In genomic region chr10:77416666-77417239, GRCm38 (mm10) we compare ENCODE assay signal across 8 mouse cellular contexts. TPM values are rescaled to one million over a fixed set of nuclear protein-coding genes. Genes with fewer than 3 reads are reported as not detected.
DNase-seq lines count a peak whose midpoint lies in the region; ATAC-seq and TF ChIP-seq lines count a peak whose summit lies in the region.

No protein-coding gene starts in this region.

- H3K79me2 ChIP-seq in myocyte (ENCODE audit: control insufficient read depth, insufficient read depth), result no peaks in the 10 kb centered on the region

- H3K4me3 ChIP-seq in left cerebral cortex, adult 2 months, result peak overlapping the region; percentile 82
- H3K4me3 ChIP-seq in embryonic facial prominence, embryonic 10.5 days, result peak overlapping the region; percentile 75
- peak overlapping the region; percentile 38 for H3K4me3 ChIP-seq in myocyte

- 0 out of 2 replicates have a peak, but pooled peaks cover 2% of the 10 kb centered on the region for H3K9me3 ChIP-seq in embryonic facial prominence, embryonic 10.5 days

- H3K4me2 ChIP-seq in myocyte (ENCODE audit: low read depth), result peak overlapping the region; percentile 86

- intact Hi-C loops in left cerebral cortex, adult 2 months (cut with DNase I), result loop anchor here (5.0 kb wide), 3 partner anchors 49 to 91 kb away; no protein-coding TSS in a partner anchor

- 6% methylated on average over 24 of the region's 24 CpGs for WGBS in embryonic facial prominence, embryonic 10.5 days

- TF ChIP-seq CTCF in left cerebral cortex, adult 2 months (IDR thresholded peaks at IDR 0.05), result no peak

- peak in 1 of 2 experiments; percentile 14 for DNase-seq in left cerebral cortex, adult 2 months (ENCODE audit: extremely low spot score in 1 of 2, low spot score in 2 of 2)
- DNase-seq in left cerebral cortex, adult 8-10 months (ENCODE audit: low spot score in 2 of 2), result no peak
- DNase-seq in embryonic facial prominence, embryonic 10.5 days (ENCODE audit: low spot score), result no peak
- DNase-seq in kidney, adult 9 months, result peak; percentile 36
- no peak for DNase-seq in layer of hippocampus, adult 18-20 months (ENCODE audit: low spot score in 2 of 2)
- DNase-seq in thymus, postnatal 0 days (ENCODE audit: low spot score), result no peak

- ATAC-seq in erythroblast, adult 5-6 weeks (replicated peaks; ENCODE audit: low FRiP score, poor library complexity, severe bottlenecking), result no peak

- no peak overlapping the region for H3K27ac ChIP-seq in left cerebral cortex, adult 2 months
- no peak overlapping the region for H3K27ac ChIP-seq in embryonic facial prominence, embryonic 10.5 days (replicated peaks)

- no peak overlapping the region for H3ac ChIP-seq in myocyte (ENCODE audit: control insufficient read depth, insufficient read length)

- peaks cover 29% of the 10 kb centered on the region for H3K27me3 ChIP-seq in embryonic facial prominence, embryonic 10.5 days (replicated peaks; ENCODE audit: low read depth, poor library complexity, severe bottlenecking)
- H3K27me3 ChIP-seq in myocyte (ENCODE audit: control insufficient read depth, insufficient read depth, insufficient read length), result no peaks in the 10 kb centered on the region

- H3K4me1 ChIP-seq in embryonic facial prominence, embryonic 10.5 days, result peaks cover 27% of the 10 kb centered on the region

- no peaks in the 10 kb centered on the region for H3K36me3 ChIP-seq in embryonic facial prominence, embryonic 10.5 days (replicated peaks)
- H3K36me3 ChIP-seq in myocyte (ENCODE audit: control insufficient read depth, insufficient read depth), result no peaks in the 10 kb centered on the region

- TF ChIP-seq POLR2A in myocyte (IDR thresholded peaks at IDR 0.05; ENCODE audit: insufficient read length, low read depth), result no peak

TF ChIP-seq in myocyte, 11 proteins besides CTCF, POLR2A, EP300 and RAD21:
- TF ChIP-seq MYOD1 (IDR thresholded peaks at IDR 0.05; ENCODE audit: control insufficient read depth in 1 of 3, insufficient read length in 2 of 3, low read depth in 2 of 3), result no peak
- no peak for TF ChIP-seq USF1 (IDR thresholded peaks at IDR 0.05; ENCODE audit: low read depth)

RNA-seq across cellular contexts. Expression of gene Adarb1, which starts 1.3 kb away (rescaled TPM):
- 100 to 1,000 TPM; 139 to 152 TPM for total RNA-seq in left cerebral cortex, adult 2 months (2021)
- total RNA-seq in left cerebral cortex, adult 8-10 months (2022), result 100 to 1,000 TPM; 130 to 141 (median 135) TPM
- polyA plus RNA-seq in embryonic facial prominence, embryonic 10.5 days (2016; fragmentation: Nextera tagmentation; extraction: Ambion mirVana), result 5.1 and 6.8 TPM in 2 replicates
- 4.5 TPM for polyA plus RNA-seq in myocyte (2012; fragmentation: generic; extraction: Trizol)
- 100 to 1,000 TPM; 111 to 119 TPM for total RNA-seq in layer of hippocampus, adult 18-20 months (2021)
- total RNA-seq in erythroblast, adult 5-6 weeks (2015; ENCODE audit: low replicate concordance), result not detected in 2 replicates
- not detected in 2 replicates for total RNA-seq in erythroblast, adult 5-6 weeks (2017; ENCODE audit: low replicate concordance)
- polyA plus RNA-seq in thymus, postnatal 0 days (2015; fragmentation: Nextera tagmentation; extraction: Ambion mirVana), result 1.3 and 1.8 TPM in 2 replicates

Comparison
In these comparisons a context has a peak if more than half of its experiments do, and no peak if none do; other contexts are left out.
1. RNA of gene Adarb1, which starts 1.3 kb away (total RNA-seq): 139 to 152 TPM in left cerebral cortex, adult 2 months, 130 to 141 TPM in left cerebral cortex, adult 8-10 months and 111 to 119 TPM in layer of hippocampus, adult 18-20 months; not detected in erythroblast, adult 5-6 weeks; every median in the first group is over 100 times any median in the second.
2. Peak in every context shown above with its lines, with median percentiles within 50 percentile points of each other: H3K4me3 ChIP-seq.